Comparison of ENCODE assay signal across 14 mouse cellular contexts in the genomic region with DNA sequence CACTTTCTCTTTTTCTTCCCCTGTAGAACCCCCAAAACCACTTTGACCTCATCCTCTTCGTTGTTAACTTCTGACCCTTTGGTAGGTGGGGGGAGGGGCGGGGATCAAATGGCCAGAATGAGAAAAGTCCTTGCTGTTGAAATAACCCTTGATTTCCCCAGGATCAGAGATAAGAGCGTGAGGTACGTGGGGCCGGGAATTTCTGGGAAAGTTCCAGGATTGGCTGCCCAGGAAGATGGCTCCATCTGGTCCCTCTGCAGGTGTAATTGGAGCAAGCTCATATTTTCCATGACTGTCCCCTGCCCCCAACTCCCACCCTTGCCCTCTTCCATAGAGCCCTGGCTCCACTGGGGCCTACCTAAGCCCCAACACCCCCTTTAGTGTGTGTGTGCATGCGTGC. TPM values are rescaled to one million over a fixed set of nuclear protein-coding genes. Genes with fewer than 3 reads are reported as not detected.
A peak's percentile ranks its signal among the peaks of the same experiment; 100 is the strongest.
DNase-seq lines count a peak whose midpoint lies in the region; ATAC-seq and TF ChIP-seq lines count a peak whose summit lies in the region.
"Had no signal": no experiment of that assay in that cellular context is flagged by ENCODE, and none has a peak within 500 bp of the region (broad histone marks: within the 10 kb centered on the region; RNA-seq: fewer than 3 reads in every experiment).

No protein-coding gene starts in this region.

- TF ChIP-seq EP300 in MEL (IDR thresholded peaks at IDR 0.05; ENCODE audit: low read depth in 1 of 2, low read length in 2 of 2): no peak
- TF ChIP-seq EP300 in heart, postnatal 0 days (IDR thresholded peaks at IDR 0.05; ENCODE audit: low read depth): no peak

- H3K4me1 ChIP-seq in intestine, embryonic 14.5 days (replicated peaks; ENCODE audit: control insufficient read depth, insufficient read depth, low read length): peaks cover 34% of the 10 kb centered on the region; the same call in 1 of the 2 replicates
- 0 out of 2 replicates have a peak, but pooled peaks cover 7% of the 10 kb centered on the region for H3K4me1 ChIP-seq in intestine, postnatal 0 days (replicated peaks; ENCODE audit: control insufficient read depth, insufficient read depth, low read length)
- H3K4me1 ChIP-seq in MEL (ENCODE audit: control insufficient read depth in 1 of 2, insufficient read depth in 2 of 2, low read length in 2 of 2): peaks cover 5 to 32% of the 10 kb centered on the region in 2 experiments; a peak in 3 of 4 replicates
- H3K4me1 ChIP-seq in heart, postnatal 0 days (ENCODE audit: control insufficient read depth, insufficient read depth): peaks cover 55% of the 10 kb centered on the region

- H3K4me2 ChIP-seq in intestine, embryonic 14.5 days (ENCODE audit: low read length): no peak overlapping the region
- H3K4me2 ChIP-seq in intestine, postnatal 0 days (replicated peaks; ENCODE audit: low read depth): no peak overlapping the region
- no peak overlapping the region for H3K4me2 ChIP-seq in heart, postnatal 0 days (ENCODE audit: low read depth, low read length)
- H3K4me2 ChIP-seq: midbrain, embryonic 12.5 days had no signal

- no peak overlapping the region for H3K9ac ChIP-seq in intestine, embryonic 14.5 days (ENCODE audit: low read length)
- H3K9ac ChIP-seq in intestine, postnatal 0 days (ENCODE audit: low read depth, low read length): no peak overlapping the region
- H3K9ac ChIP-seq in MEL (ENCODE audit: control insufficient read depth, low read depth, low read length, poor library complexity, severe bottlenecking): peak overlapping the region; percentile 20
- H3K9ac ChIP-seq in heart, postnatal 0 days (replicated peaks; ENCODE audit: low read depth, low read length): peak overlapping the region; percentile 24; the same call in 1 of the 2 replicates
- H3K9ac ChIP-seq: midbrain, embryonic 12.5 days had no signal

- no peak for ATAC-seq in intestine, embryonic 14.5 days (replicated peaks; ENCODE audit: low FRiP score, low TSS enrichment, low read depth)
- ATAC-seq in intestine, postnatal 0 days: no peak
- no peak for ATAC-seq in heart, postnatal 0 days (ENCODE audit: insufficient read depth, low read depth)
- no peak for ATAC-seq in megakaryocyte progenitor cell, adult 5-6 weeks (replicated peaks; ENCODE audit: poor library complexity)
- ATAC-seq: inflammation-experienced regulatory T-cells, adult 6 months had no signal

- TF ChIP-seq CTCF in intestine, postnatal 0 days (IDR thresholded peaks at IDR 0.05; ENCODE audit: low read depth): no peak
- no peak for TF ChIP-seq CTCF in MEL (IDR thresholded peaks at IDR 0.05 in 2 of 3, conservative IDR thresholded peaks at IDR 0.05 in 1 of 3; ENCODE audit: control insufficient read depth in 1 of 3, insufficient read depth in 1 of 3, low read depth in 2 of 3, low read length in 3 of 3, poor library complexity in 1 of 3, severe bottlenecking in 1 of 3)
- TF ChIP-seq CTCF in heart, postnatal 0 days (IDR thresholded peaks at IDR 0.05; ENCODE audit: low read depth): no peak

- H3K27ac ChIP-seq in intestine, embryonic 14.5 days (ENCODE audit: low read depth): 0 out of 2 replicates have a peak overlapping the region, but pooled peaks have one; percentile 29
- no peak overlapping the region; the same call in 1 of the 2 replicates for H3K27ac ChIP-seq in intestine, postnatal 0 days (ENCODE audit: low read depth, low read length)
- peak overlapping the region; percentile 83 for H3K27ac ChIP-seq in MEL (ENCODE audit: control insufficient read depth, low read depth, low read length)
- H3K27ac ChIP-seq in heart, postnatal 0 days (ENCODE audit: low read depth): peak overlapping the region; percentile 92
- H3K27ac ChIP-seq: midbrain, embryonic 12.5 days had no signal

- 63% methylated on average over 6 of the region's 6 CpGs for WGBS in intestine, embryonic 14.5 days
- 47% methylated on average over 6 of the region's 6 CpGs for WGBS in intestine, postnatal 0 days
- WGBS in heart, postnatal 0 days: 43% methylated on average over 6 of the region's 6 CpGs

- H3K27me3 ChIP-seq in intestine, embryonic 14.5 days (replicated peaks; ENCODE audit: control insufficient read depth, insufficient read depth, low read length): no peaks in the 10 kb centered on the region
- H3K27me3 ChIP-seq in intestine, postnatal 0 days (replicated peaks; ENCODE audit: control insufficient read depth, insufficient read depth, low read length): 0 out of 2 replicates have a peak, but pooled peaks cover 3% of the 10 kb centered on the region
- no peaks in the 10 kb centered on the region for H3K27me3 ChIP-seq in MEL (ENCODE audit: control insufficient read depth in 1 of 2, insufficient read depth in 2 of 2, low read length in 2 of 2)
- H3K27me3 ChIP-seq in heart, postnatal 0 days (ENCODE audit: control insufficient read depth, insufficient read depth, low read length): no peaks in the 10 kb centered on the region

- H3K79me2 ChIP-seq in MEL (ENCODE audit: control insufficient read depth, insufficient read depth, low read length, poor library complexity): no peaks in the 10 kb centered on the region

- no peak for DNase-seq in intestine, embryonic 14.5 days (ENCODE audit: low spot score)
- DNase-seq in 416B (ENCODE audit: low read depth) (peak; percentile 83), MEL (ENCODE audit: low read depth, low spot score) (no peak)
- DNase-seq in heart, postnatal 0 days (ENCODE audit: low spot score): no peak
- no peak for DNase-seq in right cerebral cortex, postnatal 36 days (ENCODE audit: low spot score in 2 of 2)
- no peak for DNase-seq in frontal cortex, postnatal 25 days (ENCODE audit: low spot score in 2 of 2)

- TF ChIP-seq RAD21 in MEL (IDR thresholded peaks at IDR 0.05; ENCODE audit: low read depth, low read length): no peak

- 0 out of 4 replicates have a peak, but pooled peaks of 1 of the 2 experiments have one; percentile 1 for TF ChIP-seq POLR2A in MEL (IDR thresholded peaks at IDR 0.05; ENCODE audit: control insufficient read depth in 1 of 2, insufficient read depth in 1 of 2, low read depth in 1 of 2, low read length in 2 of 2, poor library complexity in 1 of 2)

- H3K4me3 ChIP-seq in intestine, embryonic 14.5 days (ENCODE audit: low read depth, low read length): no peak overlapping the region
- H3K4me3 ChIP-seq in intestine, postnatal 0 days (ENCODE audit: low read depth, low read length): no peak overlapping the region
- H3K4me3 ChIP-seq in MEL (ENCODE audit: control insufficient read depth in 1 of 2, insufficient read depth in 1 of 2, low read depth in 2 of 2, low read length in 2 of 2): no peak overlapping the region
- no peak overlapping the region for H3K4me3 ChIP-seq in heart, postnatal 0 days (ENCODE audit: low read depth, low read length)
- H3K4me3 ChIP-seq: midbrain, embryonic 12.5 days had no signal

- no peaks in the 10 kb centered on the region for H3K9me3 ChIP-seq in intestine, embryonic 14.5 days (ENCODE audit: control insufficient read depth, low read length)
- no peaks in the 10 kb centered on the region for H3K9me3 ChIP-seq in intestine, postnatal 0 days (ENCODE audit: control insufficient read depth)
- no peaks in the 10 kb centered on the region for H3K9me3 ChIP-seq in MEL (replicated peaks; ENCODE audit: insufficient read depth, low read length)
- H3K9me3 ChIP-seq in heart, postnatal 0 days (replicated peaks; ENCODE audit: control insufficient read depth, low read length): no peaks in the 10 kb centered on the region
- H3K9me3 ChIP-seq: G1E; midbrain, embryonic 12.5 days had no signal

- no peaks in the 10 kb centered on the region for H3K36me3 ChIP-seq in intestine, embryonic 14.5 days (ENCODE audit: control insufficient read depth, insufficient read depth, low read length)
- H3K36me3 ChIP-seq in intestine, postnatal 0 days (ENCODE audit: control insufficient read depth, insufficient read depth): no peaks in the 10 kb centered on the region
- peaks cover 0 to 15% of the 10 kb centered on the region in 2 experiments; a peak in 2 of 4 replicates for H3K36me3 ChIP-seq in MEL (ENCODE audit: control insufficient read depth in 1 of 2, insufficient read depth in 2 of 2, low read length in 2 of 2)
- no peaks in the 10 kb centered on the region for H3K36me3 ChIP-seq in heart, postnatal 0 days (replicated peaks; ENCODE audit: control insufficient read depth, insufficient read depth, low read length)
- H3K36me3 ChIP-seq: G1E; midbrain, embryonic 12.5 days had no signal

RNA-seq across cellular contexts. Expression of a gene that starts 3.7 kb away (rescaled TPM):
- 0.34 and 0.36 TPM in 2 replicates for polyA plus RNA-seq in intestine, embryonic 14.5 days (2014; fragmentation: Nextera tagmentation; extraction: Ambion mirVana)
- 0.20 and 0.22 TPM in 2 replicates for polyA plus RNA-seq in intestine, postnatal 0 days (2015; fragmentation: Nextera tagmentation; extraction: Ambion mirVana)
- 0.04 and 0.13 TPM in 2 replicates for total RNA-seq in MEL (2012; rRNA removed)
- under 1 TPM in 1 of 2 experiments, not detected in 1; 0.11 TPM for polyA plus RNA-seq in MEL (2012; ENCODE audit: insufficient read depth in 1 of 2, insufficient read length in 2 of 2, low read depth in 1 of 2, low replicate concordance in 2 of 2, missing spikeins in 1 of 2)
- total RNA-seq in heart, postnatal 0 days (2014; rRNA removed; ENCODE audit: low replicate concordance): 19.1 and 26.4 TPM in 2 replicates
- 0.93 and 1.2 TPM in 2 replicates for polyA plus RNA-seq in heart, postnatal 0 days (2015; fragmentation: Nextera tagmentation; extraction: Ambion mirVana)
- total RNA-seq in megakaryocyte progenitor cell, adult 5-6 weeks (2015): 0.22 TPM in 1 of 2 replicates, not detected in the other
- not detected in 2 replicates for total RNA-seq in megakaryocyte progenitor cell, adult 5-6 weeks (2017)
- total RNA-seq: common myeloid progenitor, adult 5-6 weeks had no signal
- polyA plus RNA-seq: inflammation-experienced regulatory T-cells, adult 6 months had no signal

RNA-seq across cellular contexts. Expression of a gene that starts 29.8 kb away (rescaled TPM):
- polyA plus RNA-seq in intestine, embryonic 14.5 days (2014; fragmentation: Nextera tagmentation; extraction: Ambion mirVana): 188 and 189 TPM in 2 replicates
- 229 and 232 TPM in 2 replicates for polyA plus RNA-seq in intestine, postnatal 0 days (2015; fragmentation: Nextera tagmentation; extraction: Ambion mirVana)
- 137 and 154 TPM in 2 replicates for total RNA-seq in MEL (2012; rRNA removed)
- 100 to 1,000 TPM; 211 to 218 TPM for polyA plus RNA-seq in MEL (2012; ENCODE audit: insufficient read depth in 1 of 2, insufficient read length in 2 of 2, low read depth in 1 of 2, low replicate concordance in 2 of 2, missing spikeins in 1 of 2)
- total RNA-seq in heart, postnatal 0 days (2014; rRNA removed; ENCODE audit: low replicate concordance): 45.0 and 94.4 TPM in 2 replicates
- polyA plus RNA-seq in heart, postnatal 0 days (2015; fragmentation: Nextera tagmentation; extraction: Ambion mirVana): 93.0 and 96.5 TPM in 2 replicates
- 37.8 and 41.2 TPM in 2 replicates for total RNA-seq in megakaryocyte progenitor cell, adult 5-6 weeks (2015)
- total RNA-seq in megakaryocyte progenitor cell, adult 5-6 weeks (2017): 67.3 and 87.2 TPM in 2 replicates

RNA-seq across cellular contexts. Expression of a gene that starts 40.3 kb away (rescaled TPM):
- 8.5 and 9.7 TPM in 2 replicates for polyA plus RNA-seq in intestine, embryonic 14.5 days (2014; fragmentation: Nextera tagmentation; extraction: Ambion mirVana)
- polyA plus RNA-seq in intestine, postnatal 0 days (2015; fragmentation: Nextera tagmentation; extraction: Ambion mirVana): 7.3 and 7.7 TPM in 2 replicates
- total RNA-seq in MEL (2012; rRNA removed): 19.7 and 21.8 TPM in 2 replicates
- polyA plus RNA-seq in MEL (2012; ENCODE audit: insufficient read depth in 1 of 2, insufficient read length in 2 of 2, low read depth in 1 of 2, low replicate concordance in 2 of 2, missing spikeins in 1 of 2): 10 to 100 TPM; 22.8 to 75.8 TPM
- total RNA-seq in heart, postnatal 0 days (2014; rRNA removed; ENCODE audit: low replicate concordance): 15.1 and 20.3 TPM in 2 replicates
- 4.7 and 4.9 TPM in 2 replicates for polyA plus RNA-seq in heart, postnatal 0 days (2015; fragmentation: Nextera tagmentation; extraction: Ambion mirVana)
- total RNA-seq in megakaryocyte progenitor cell, adult 5-6 weeks (2015): 8.1 and 8.7 TPM in 2 replicates
- 24.7 and 25.6 TPM in 2 replicates for total RNA-seq in megakaryocyte progenitor cell, adult 5-6 weeks (2017)

RNA-seq across cellular contexts. Expression of a gene that starts 49.5 kb away (rescaled TPM):
- polyA plus RNA-seq in intestine, embryonic 14.5 days (2014; fragmentation: Nextera tagmentation; extraction: Ambion mirVana): 0.36 and 0.53 TPM in 2 replicates
- polyA plus RNA-seq in intestine, postnatal 0 days (2015; fragmentation: Nextera tagmentation; extraction: Ambion mirVana): 1.3 and 1.6 TPM in 2 replicates
- 0.42 and 0.52 TPM in 2 replicates for total RNA-seq in MEL (2012; rRNA removed)
- polyA plus RNA-seq in MEL (2012; ENCODE audit: insufficient read depth in 1 of 2, insufficient read length in 2 of 2, low read depth in 1 of 2, low replicate concordance in 2 of 2, missing spikeins in 1 of 2): 1 to 10 TPM in 1 of 2 experiments, not detected in 1; 1.4 TPM
- not detected in 2 replicates for total RNA-seq in heart, postnatal 0 days (2014; rRNA removed; ENCODE audit: low replicate concordance)
- 0.05 TPM in 1 of 2 replicates, not detected in the other for polyA plus RNA-seq in heart, postnatal 0 days (2015; fragmentation: Nextera tagmentation; extraction: Ambion mirVana)
- total RNA-seq in megakaryocyte progenitor cell, adult 5-6 weeks (2015): not detected in 2 replicates
- total RNA-seq in megakaryocyte progenitor cell, adult 5-6 weeks (2017): not detected in 2 replicates
- total RNA-seq: common myeloid progenitor, adult 5-6 weeks; gastrocnemius, adult 8-10 months had no signal
- polyA plus RNA-seq: inflammation-experienced regulatory T-cells, adult 6 months; spleen, adult 2 months had no signal

Comparison
In these comparisons a context has a peak if more than half of its experiments do, and no peak if none do; other contexts are left out.
1. H3K9ac ChIP-seq: peak in MEL (single experiment) and heart, postnatal 0 days (single experiment); none in intestine, embryonic 14.5 days (single experiment) and intestine, postnatal 0 days (single experiment).